Mouse (Mus musculus) cerebellum, adult (tissue): ENCODE measurements around the gene Otor.
A peak's percentile ranks its signal among the peaks of the same experiment; 100 is the strongest.

Experiments used
- ATAC-seq: cut with Nextera tagmentation; 2 replicates; pipeline ENCODE4 v1.9.2; 2017; ENCODE audit warnings: mild to moderate bottlenecking, moderate library complexity, mixed read lengths; ENCODE audit not compliant: insufficient number of reproducible peaks, low FRiP score, low TSS enrichment

Gene Otor

GRCm38 (mm10) chr2:143117453-143117852 lies 39.2 kb downstream of the Otor start:
- no peak for ATAC-seq

- ATAC-seq: no peak
These were observed 39.9 kb downstream of the Otor start for GRCm38 (mm10) chr2:143118221-143118620.

DNA sequence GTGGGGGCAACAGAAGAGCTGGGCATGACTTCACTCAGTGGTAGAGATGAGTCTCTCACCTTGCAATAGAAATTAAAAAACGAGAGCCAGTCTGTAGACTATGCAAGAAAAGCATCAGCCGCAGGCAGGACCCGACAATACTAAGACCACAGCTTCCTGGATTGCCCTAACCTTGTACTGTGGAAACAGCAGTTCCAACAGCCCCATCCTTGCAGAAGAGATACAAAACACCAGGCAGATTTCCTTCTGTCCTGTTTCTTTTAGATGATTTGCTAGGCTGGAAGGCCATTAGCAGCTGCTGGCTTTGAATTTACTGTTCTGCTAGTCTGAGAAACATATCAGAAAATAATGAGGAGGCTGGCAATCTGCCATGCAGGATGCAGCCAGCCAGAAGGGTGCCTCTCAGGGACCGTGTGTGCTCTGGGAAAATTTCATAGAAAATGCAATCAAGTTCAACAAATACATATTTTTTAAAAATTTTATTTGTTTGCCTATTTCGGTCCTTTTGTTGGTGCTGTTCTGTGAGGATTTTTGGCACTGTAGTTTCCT lies 52.9 kb downstream of the Otor start:
- peak; percentile 45; the same call in 1 of the 2 replicates for ATAC-seq
